Mouse (Mus musculus): ENCODE measurements around the gene Ccdc180. TPM values are rescaled to one million over a fixed set of nuclear protein-coding genes. Genes with fewer than 3 reads are reported as not detected.

The Ccdc180 gene
- polyA plus RNA-seq, 1 experiment: 0.02 TPM

- Histone ChIP-seq H3K36me3 (replicated peaks; ENCODE audit: low read length) (no peaks in the 10 kb centered on the region), H3K4me3 (replicated peaks) (peak overlapping the region; percentile 42), H3K9me3 (peaks cover 8% of the 10 kb centered on the region; the same call in 1 of the 2 replicates), H3K27me3 (replicated peaks) (peaks cover 66% of the 10 kb centered on the region), H3K4me1 (0 out of 2 replicates have a peak, but pooled peaks cover 3% of the 10 kb centered on the region)
- TF ChIP-seq GATA1 (IDR thresholded peaks at IDR 0.05; ENCODE audit: borderline replicate concordance, low read length) (no peak), FLI1 (IDR thresholded peaks at IDR 0.05; ENCODE audit: low read length) (no peak)
Observed at GRCm38 (mm10) chr4:45898413-45898812, 8.3 kb downstream of the Ccdc180 start.

DNA sequence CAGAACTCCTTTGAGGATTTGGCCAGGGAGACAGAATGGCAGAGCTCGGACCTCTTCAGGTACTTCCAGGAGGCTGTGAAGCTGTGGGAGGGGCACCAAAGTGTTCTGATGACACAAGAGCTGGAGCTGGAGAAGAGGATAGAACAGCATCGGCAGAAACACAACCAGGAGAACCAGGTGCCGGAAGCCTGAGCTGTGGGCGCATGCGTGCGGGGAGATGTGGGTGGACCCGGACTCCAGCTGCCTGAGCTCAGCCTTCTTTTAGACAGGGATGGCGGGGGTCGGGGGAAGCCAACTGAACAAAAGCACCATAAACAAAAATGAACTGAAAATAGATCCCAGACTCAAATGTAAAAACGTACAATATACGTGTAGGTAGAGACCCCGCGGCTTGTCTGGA, 19.2 kb downstream of the Ccdc180 start:
- Histone ChIP-seq H3K4me3 (replicated peaks) (no peak overlapping the region), H3K4me1 (no peaks in the 10 kb centered on the region), H3K27me3 (replicated peaks) (peaks cover 36% of the 10 kb centered on the region), H3K9me3 (no peaks in the 10 kb centered on the region), H3K36me3 (replicated peaks; ENCODE audit: low read length) (no peaks in the 10 kb centered on the region)
- no peak for TF ChIP-seq GATA1 (IDR thresholded peaks at IDR 0.05; ENCODE audit: borderline replicate concordance, low read length)
- TF ChIP-seq FLI1 (IDR thresholded peaks at IDR 0.05; ENCODE audit: low read length): no peak

- Histone ChIP-seq H3K9me3 (no peaks in the 10 kb centered on the region), H3K4me1 (no peaks in the 10 kb centered on the region), H3K36me3 (replicated peaks; ENCODE audit: low read length) (no peaks in the 10 kb centered on the region), H3K27me3 (replicated peaks) (peaks cover 33% of the 10 kb centered on the region), H3K4me3 (replicated peaks) (no peak overlapping the region)
- no peak for TF ChIP-seq GATA1 (IDR thresholded peaks at IDR 0.05; ENCODE audit: borderline replicate concordance, low read length)
- TF ChIP-seq FLI1 (IDR thresholded peaks at IDR 0.05; ENCODE audit: low read length): no peak
Observed at GRCm38 (mm10) chr4:45909924-45910323, 19.8 kb downstream of the Ccdc180 start.

DNA sequence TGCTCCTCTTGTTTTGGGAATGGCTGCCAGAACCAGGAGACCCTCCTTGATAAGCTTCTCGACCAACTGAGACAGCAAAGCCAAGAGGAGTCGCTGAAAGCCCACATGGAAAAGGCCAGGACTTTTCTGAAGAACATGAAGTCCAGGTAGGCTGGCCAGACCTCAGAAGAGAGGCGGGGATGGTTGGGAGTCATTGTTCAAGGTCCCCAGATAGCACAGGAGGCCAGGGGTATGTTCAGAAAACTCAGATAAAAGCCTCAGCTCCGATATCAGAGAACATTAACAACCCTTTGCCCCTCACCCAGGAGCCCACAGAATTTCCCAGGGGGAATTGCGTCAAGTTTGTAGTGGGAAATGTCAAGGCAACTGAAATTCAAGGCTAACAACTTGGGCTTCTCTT, 21.2 kb downstream of the Ccdc180 start:
- Histone ChIP-seq H3K27me3 (replicated peaks) (peaks cover 25% of the 10 kb centered on the region), H3K4me1 (no peaks in the 10 kb centered on the region), H3K36me3 (replicated peaks; ENCODE audit: low read length) (no peaks in the 10 kb centered on the region), H3K4me3 (replicated peaks) (no peak overlapping the region), H3K9me3 (peaks cover 8% of the 10 kb centered on the region)
- TF ChIP-seq FLI1 (IDR thresholded peaks at IDR 0.05; ENCODE audit: low read length): no peak
- no peak for TF ChIP-seq GATA1 (IDR thresholded peaks at IDR 0.05; ENCODE audit: borderline replicate concordance, low read length)

DNA sequence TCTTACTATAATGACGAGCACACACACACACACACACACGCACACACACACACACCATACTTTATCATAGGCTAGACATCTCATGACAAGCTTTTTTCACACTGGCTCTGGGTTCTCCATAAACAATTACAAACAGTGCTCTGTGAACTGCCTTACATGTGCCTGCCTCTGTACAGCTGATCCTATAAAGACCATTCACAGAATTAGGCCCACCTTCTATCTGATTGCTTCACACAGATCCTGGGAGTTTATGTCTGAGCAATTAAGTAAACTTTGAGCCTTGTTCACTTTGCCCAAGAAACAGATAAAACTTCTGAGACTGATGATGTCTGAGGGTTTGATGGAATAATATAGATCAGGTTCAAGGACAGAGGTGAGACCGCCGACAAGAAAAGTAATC, 21.8 kb downstream of the Ccdc180 start:
- H3K4me1 ChIP-seq: no peaks in the 10 kb centered on the region
- no peaks in the 10 kb centered on the region for H3K36me3 ChIP-seq (replicated peaks; ENCODE audit: low read length)
- peaks cover 10% of the 10 kb centered on the region for H3K9me3 ChIP-seq
- H3K27me3 ChIP-seq (replicated peaks): peaks cover 23% of the 10 kb centered on the region
- TF ChIP-seq GATA1 (IDR thresholded peaks at IDR 0.05; ENCODE audit: borderline replicate concordance, low read length) (no peak), FLI1 (IDR thresholded peaks at IDR 0.05; ENCODE audit: low read length) (no peak)
- no peak overlapping the region for H3K4me3 ChIP-seq (replicated peaks)

DNA sequence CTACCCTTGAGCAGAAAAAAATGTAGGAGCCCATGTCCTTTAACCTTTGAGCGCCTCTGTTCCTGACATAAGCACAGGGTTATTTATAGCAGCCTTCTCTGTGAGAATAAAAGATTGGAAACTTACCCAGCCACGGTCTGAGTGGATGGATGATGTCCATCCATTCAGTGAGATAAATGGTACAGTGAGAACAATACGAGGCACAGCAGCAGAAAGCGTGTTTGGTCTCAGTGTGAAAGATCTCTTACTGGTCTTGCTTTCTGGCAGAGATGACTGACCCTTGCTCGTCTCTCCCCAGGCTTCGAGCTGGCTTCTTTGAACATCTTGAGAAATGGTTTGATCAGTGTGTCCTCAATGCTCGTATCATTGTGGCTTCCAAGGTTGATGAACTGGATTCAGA, 27.0 kb downstream of the Ccdc180 start:
- no peak for TF ChIP-seq FLI1 (IDR thresholded peaks at IDR 0.05; ENCODE audit: low read length)
- no peak for TF ChIP-seq GATA1 (IDR thresholded peaks at IDR 0.05; ENCODE audit: borderline replicate concordance, low read length)
- H3K4me1 ChIP-seq: no peaks in the 10 kb centered on the region
- no peaks in the 10 kb centered on the region for H3K36me3 ChIP-seq (replicated peaks; ENCODE audit: low read length)
- H3K4me3 ChIP-seq (replicated peaks): no peak overlapping the region
- peaks cover 24% of the 10 kb centered on the region for H3K9me3 ChIP-seq
- peaks cover 38% of the 10 kb centered on the region for H3K27me3 ChIP-seq (replicated peaks)

DNA sequence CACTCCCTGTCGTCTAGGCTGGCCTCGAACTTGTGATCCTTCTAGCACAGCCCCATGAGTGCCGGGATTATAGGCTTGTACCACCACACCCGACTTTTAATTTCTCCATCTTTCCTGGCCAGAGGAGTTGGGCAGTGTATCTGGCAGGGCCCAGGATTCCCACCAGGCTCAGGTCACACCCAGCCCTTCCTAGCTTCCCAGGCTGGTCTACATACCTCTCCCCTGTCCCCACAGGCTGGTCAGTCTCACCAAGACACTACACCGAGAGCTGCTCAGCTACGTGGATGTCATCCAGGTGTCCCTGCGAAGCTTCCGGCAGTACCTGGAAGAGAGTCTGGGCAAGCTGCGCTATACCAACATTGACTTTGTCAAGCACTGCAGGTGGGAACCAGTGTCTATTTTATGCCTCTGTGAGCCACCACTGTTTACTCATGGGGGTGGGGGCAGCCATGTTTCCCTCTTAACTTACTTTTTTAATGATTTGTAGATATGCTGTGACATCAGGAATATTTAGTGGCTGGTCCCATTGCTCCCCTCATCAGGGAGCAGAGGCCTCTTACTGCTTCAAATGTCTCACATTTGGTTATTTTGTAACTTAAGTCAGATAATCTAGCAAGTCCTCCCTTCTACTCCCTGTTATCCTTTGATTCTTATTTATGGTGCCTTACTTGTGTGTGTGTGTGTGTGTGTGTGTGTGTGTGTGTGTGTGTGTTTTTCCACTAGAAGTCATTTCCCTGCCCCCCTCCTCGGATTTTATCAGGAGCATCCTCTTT, 31.7 kb downstream of the Ccdc180 start:
- no peaks in the 10 kb centered on the region for H3K4me1 ChIP-seq
- peaks cover 15% of the 10 kb centered on the region for H3K9me3 ChIP-seq
- no peak overlapping the region for H3K4me3 ChIP-seq (replicated peaks)
- H3K36me3 ChIP-seq (replicated peaks; ENCODE audit: low read length): no peaks in the 10 kb centered on the region
- H3K27me3 ChIP-seq (replicated peaks): peaks cover 50% of the 10 kb centered on the region
- no peak for TF ChIP-seq FLI1 (IDR thresholded peaks at IDR 0.05; ENCODE audit: low read length)
- TF ChIP-seq GATA1 (IDR thresholded peaks at IDR 0.05; ENCODE audit: borderline replicate concordance, low read length): no peak

DNA sequence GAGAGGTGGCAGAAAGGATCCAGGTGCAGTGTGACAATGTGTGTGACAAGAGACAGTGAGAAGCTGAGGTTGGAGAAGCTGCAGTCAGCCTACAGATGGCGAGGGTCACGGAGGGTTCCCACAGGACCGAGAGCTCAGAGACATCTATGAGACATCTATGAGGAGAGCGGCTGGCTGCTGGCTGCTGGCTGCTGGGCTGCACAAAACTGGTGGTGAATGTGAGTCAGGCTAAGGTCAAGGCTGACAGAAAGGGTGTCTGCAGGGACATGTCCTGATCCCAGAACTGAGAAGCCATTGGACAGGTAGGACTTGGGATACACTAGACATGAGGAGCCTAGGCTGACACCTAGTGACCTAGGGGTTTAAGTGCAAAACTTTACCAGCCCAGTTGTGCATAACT, 33.9 kb downstream of the Ccdc180 start:
- TF ChIP-seq GATA1 (IDR thresholded peaks at IDR 0.05; ENCODE audit: borderline replicate concordance, low read length) (no peak), FLI1 (IDR thresholded peaks at IDR 0.05; ENCODE audit: low read length) (no peak)
- H3K36me3 ChIP-seq (replicated peaks; ENCODE audit: low read length): no peaks in the 10 kb centered on the region
- H3K4me3 ChIP-seq (replicated peaks): no peak overlapping the region
- peaks cover 9% of the 10 kb centered on the region; the same call in 1 of the 2 replicates for H3K4me1 ChIP-seq
- H3K27me3 ChIP-seq (replicated peaks): peaks cover 60% of the 10 kb centered on the region
- H3K9me3 ChIP-seq: 0 out of 2 replicates have a peak, but pooled peaks cover 2% of the 10 kb centered on the region

DNA sequence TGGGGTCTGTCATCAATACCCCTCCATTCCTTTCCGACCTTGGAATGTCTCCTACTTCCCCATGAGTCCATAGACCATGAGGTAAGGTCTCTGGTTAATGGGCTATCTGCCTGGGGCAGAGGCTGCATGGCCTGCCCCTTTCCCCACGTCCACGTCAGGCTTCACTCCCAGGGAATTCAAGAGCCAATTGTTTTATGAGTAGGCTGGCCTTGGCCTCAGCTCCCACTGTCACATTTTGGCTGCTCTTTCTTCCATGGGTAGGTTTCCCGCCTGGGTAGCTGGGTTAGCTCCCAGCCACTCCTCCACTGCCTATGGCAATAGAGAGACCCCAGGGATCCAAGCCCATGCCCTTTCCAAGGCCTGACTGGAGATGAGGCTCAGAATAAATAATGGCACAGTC, 38.5 kb downstream of the Ccdc180 start:
- Histone ChIP-seq H3K36me3 (replicated peaks; ENCODE audit: low read length) (no peaks in the 10 kb centered on the region), H3K4me1 (peaks cover 9% of the 10 kb centered on the region; the same call in 1 of the 2 replicates)
- TF ChIP-seq GATA1 (IDR thresholded peaks at IDR 0.05; ENCODE audit: borderline replicate concordance, low read length): no peak
- TF ChIP-seq FLI1 (IDR thresholded peaks at IDR 0.05; ENCODE audit: low read length): no peak

DNA sequence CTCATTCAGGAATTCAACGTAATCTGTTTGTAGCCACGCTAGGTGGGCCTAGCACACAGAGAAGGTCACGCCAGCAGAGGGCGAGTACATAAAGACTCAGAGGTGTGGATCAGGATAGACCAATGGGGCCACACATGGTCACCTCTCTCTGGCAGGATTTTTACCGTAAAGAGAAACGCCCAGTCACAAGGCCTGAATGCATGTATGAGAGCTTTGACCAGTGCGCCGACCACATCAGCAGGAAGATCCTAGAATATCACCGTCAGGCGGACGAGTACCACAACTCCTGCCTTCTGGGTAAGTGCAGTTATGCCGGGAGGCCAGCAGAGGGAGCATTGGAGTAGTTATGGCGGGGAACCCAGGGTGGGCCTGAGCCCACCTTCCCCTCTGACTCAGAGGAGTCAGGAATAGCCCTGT, 51.5 kb downstream of the Ccdc180 start:
- no peak for TF ChIP-seq GATA1 (IDR thresholded peaks at IDR 0.05; ENCODE audit: borderline replicate concordance, low read length)
- TF ChIP-seq FLI1 (IDR thresholded peaks at IDR 0.05; ENCODE audit: low read length): no peak
- peaks cover 19% of the 10 kb centered on the region for H3K36me3 ChIP-seq (replicated peaks; ENCODE audit: low read length)
- H3K4me3 ChIP-seq (replicated peaks): peak overlapping the region; percentile 76
- H3K4me1 ChIP-seq: peaks cover 27% of the 10 kb centered on the region
- peaks cover 3% of the 10 kb centered on the region for H3K27me3 ChIP-seq (replicated peaks)
- H3K9me3 ChIP-seq: peaks cover 8% of the 10 kb centered on the region

More for the DNA sequence above, 38.5 kb downstream of the Ccdc180 start:
- Histone ChIP-seq H3K4me3 (replicated peaks) (no peak overlapping the region), H3K9me3 (no peaks in the 10 kb centered on the region), H3K27me3 (replicated peaks) (peaks cover 65% of the 10 kb centered on the region)
